Mouse (Mus musculus) urinary bladder, postnatal 4 days (tissue): ENCODE results near the gene Yod1.

Source experiments
- DNase-seq, 2 experiments: peaks; one replicate each; pipeline ENCODE4 v3.0.0; 2021 to 2022; ENCODE audit warnings: low spot score in 2 of 2

The Yod1 gene

DNA sequence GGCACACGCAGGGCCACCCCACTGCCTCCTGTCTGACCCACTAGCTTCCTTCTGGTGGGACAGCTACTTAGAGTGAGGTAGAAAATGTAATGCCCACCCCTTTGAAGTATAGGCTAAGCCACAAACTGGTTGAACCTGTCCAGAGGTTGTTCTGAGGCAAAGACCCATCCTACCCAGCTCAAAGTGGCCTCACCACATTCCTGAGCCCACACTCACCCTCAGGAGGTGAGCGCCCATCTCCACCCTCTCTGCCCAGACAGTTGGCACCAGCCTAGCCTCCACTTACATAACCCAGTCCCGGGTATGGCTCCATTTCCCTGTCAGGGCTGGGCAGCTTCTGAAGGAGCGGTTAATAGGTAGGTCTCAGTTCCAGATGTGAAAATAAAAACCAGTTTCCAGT, 53.4 kb downstream of the Yod1 start:
- peak in 1 of 2 experiments; percentile 36 for DNase-seq

DNA sequence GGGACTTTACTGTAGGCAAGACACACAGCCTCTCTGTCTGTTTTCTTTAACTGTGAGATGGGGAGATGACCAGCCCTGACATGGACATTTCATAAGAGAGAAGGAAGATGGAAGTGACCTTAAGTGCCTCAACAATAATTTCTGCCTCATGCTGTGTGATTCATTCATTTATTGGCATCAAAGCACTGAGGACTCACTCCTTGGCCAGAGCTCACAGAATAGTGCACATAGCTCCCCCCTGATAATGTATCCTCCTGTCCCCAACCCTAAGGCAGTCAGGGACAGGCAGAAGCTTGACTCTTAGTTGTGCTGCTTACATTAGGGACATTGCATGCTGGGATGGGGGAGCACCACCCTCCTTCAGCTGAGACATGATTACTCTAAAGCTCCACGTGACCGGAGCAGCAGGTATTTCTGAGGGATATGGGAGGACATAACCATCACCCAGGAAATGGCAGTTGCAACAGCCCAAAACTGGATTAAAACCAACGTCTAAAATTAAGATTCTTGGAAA, 53.9 kb downstream of the Yod1 start:
- DNase-seq = no peak
